Mouse (Mus musculus) liver, postnatal 0 days (tissue): ENCODE measurements around the gene Lonp1.
"Not testable (repeated sequence)": the region's sequence is repeated elsewhere in the genome, so short reads cannot be mapped to it uniquely, and the experiment has no call there.

Experiments
- CTCF ChIP-seq: sonication (generic); IDR thresholded peaks from 2 replicates; pipeline ENCODE4 v1.5.1; 2016; ENCODE audit warnings: antibody characterized with exemption, low read depth
- EP300 ChIP-seq: IDR thresholded peaks from 2 replicates; pipeline ENCODE4 v1.6.1; 2016; ENCODE audit warnings: antibody characterized with exemption, low read depth, mild to moderate bottlenecking

DNA sequence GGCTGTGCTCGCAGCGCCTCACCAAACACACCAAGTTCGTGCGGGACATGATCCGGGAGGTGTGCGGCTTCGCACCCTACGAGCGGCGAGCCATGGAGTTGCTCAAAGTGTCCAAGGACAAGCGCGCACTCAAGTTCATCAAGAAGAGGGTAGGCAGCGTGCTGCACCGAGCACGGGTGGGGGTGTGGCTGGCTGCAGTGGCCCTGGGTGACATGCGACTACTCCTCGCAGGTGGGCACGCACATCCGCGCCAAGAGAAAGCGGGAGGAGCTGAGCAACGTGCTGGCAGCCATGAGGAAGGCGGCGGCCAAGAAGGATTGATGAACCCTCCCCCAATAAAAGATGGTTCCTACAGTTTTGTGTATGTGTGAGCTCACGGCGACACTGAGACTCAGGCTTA is 12.8 kb downstream of the Lonp1 start:
- TF ChIP-seq CTCF, EP300: not testable (repeated sequence)
